Mouse (Mus musculus) G1E (cell line): ENCODE data around the gene Tmprss3.

Source experiments
- CTCF ChIP-seq: IDR thresholded peaks from 2 replicates; pipeline ENCODE4 v1.5.1; 2012; ENCODE audit warnings: low read depth, low read length, inconsistent platforms, mixed read lengths
- GATA1 ChIP-seq: IDR thresholded peaks from 2 replicates; pipeline ENCODE4 v1.6.1; 2012; ENCODE audit warnings: borderline replicate concordance, low read length, inconsistent platforms, mixed read lengths
- GATA2 ChIP-seq: IDR thresholded peaks from 2 replicates; pipeline ENCODE4 v1.6.1; 2012; ENCODE audit warnings: low read depth, low read length, inconsistent platforms, borderline replicate concordance

GRCm38 (mm10) chr17:31192663-31193062 lies 6.1 kb downstream of the Tmprss3 start:
- TF ChIP-seq CTCF (no peak), GATA1 (no peak), GATA2 (no peak)
